Mouse (Mus musculus): Measurements from ENCODE around the gene Kansl1l.

- TF ChIP-seq POLR2A (IDR thresholded peaks at IDR 0.05; ENCODE audit: borderline replicate concordance, insufficient read depth, low read length) (no peak), CTCF (IDR thresholded peaks at IDR 0.05; ENCODE audit: borderline replicate concordance, insufficient read depth, low read depth, low read length) (no peak)
These were observed 125.6 kb downstream of the Kansl1l start for GRCm38 (mm10) chr1:66691772-66692171.

All from cerebellum, adult 2 months (tissue).